Mouse (Mus musculus): ENCODE data around the gene Lin37. TPM values are rescaled to one million over a fixed set of nuclear protein-coding genes. Genes with fewer than 3 reads are reported as not detected.

Gene Lin37
- total and polyA plus RNA-seq, 3 experiments, result 4.0 to 38.6 (median 8.3) TPM

GRCm38 (mm10) chr7:30607706-30608309, 48.2 kb upstream of the Lin37 start (continued):
- TF ChIP-seq BHLHE40 (IDR thresholded peaks at IDR 0.05; ENCODE audit: low read depth, low read length), result 0 out of 2 replicates have a peak, but pooled peaks have one; percentile 33
- TF ChIP-seq MYC (IDR thresholded peaks at IDR 0.05; ENCODE audit: low read depth, low read length), result peak; percentile 75; the same call in 1 of the 2 replicates
- TF ChIP-seq ZC3H11A (IDR thresholded peaks at IDR 0.05; ENCODE audit: low read depth, low read length), result peak; percentile 91
- no peak for TF ChIP-seq GABPA (IDR thresholded peaks at IDR 0.05; ENCODE audit: insufficient replicate concordance, low read depth, low read length)
- no peak for TF ChIP-seq KAT2A (IDR thresholded peaks at IDR 0.05; ENCODE audit: insufficient replicate concordance, low read length)
- TF ChIP-seq CHD2 (IDR thresholded peaks at IDR 0.05; ENCODE audit: low read length), result peak; percentile 80
- no peak for TF ChIP-seq ZMIZ1 (IDR thresholded peaks at IDR 0.05; ENCODE audit: low read depth, low read length)
- no peak for TF ChIP-seq POLR2AphosphoS2 (IDR thresholded peaks at IDR 0.05; ENCODE audit: low read depth, low read length)
- TF ChIP-seq ZKSCAN1 (IDR thresholded peaks at IDR 0.05; ENCODE audit: borderline replicate concordance, low read depth, low read length), result no peak
- TF ChIP-seq USF2 (conservative IDR thresholded peaks at IDR 0.05; ENCODE audit: low read depth, low read length), result no peak

- H3K79me2 ChIP-seq (replicated peaks; ENCODE audit: control insufficient read depth, extremely low read depth, insufficient read depth, poor library complexity, severe bottlenecking), result peaks cover 3% of the 10 kb centered on the region
- peaks cover 3% of the 10 kb centered on the region for H3K9me3 ChIP-seq (replicated peaks; ENCODE audit: low read length)
- H3K4me1 ChIP-seq (ENCODE audit: control insufficient read depth in 1 of 2, insufficient read depth in 2 of 2), result peaks cover 23 to 29% of the 10 kb centered on the region in 2 experiments
- H3K9ac ChIP-seq (ENCODE audit: insufficient read depth, low read depth), result peak overlapping the region; percentile 51
- TF ChIP-seq TCF12 (IDR thresholded peaks at IDR 0.05; ENCODE audit: low read depth, low read length), result peak; percentile 58
- peak; percentile 26; the same call in 1 of the 2 replicates for TF ChIP-seq HCFC1 (IDR thresholded peaks at IDR 0.05; ENCODE audit: low read depth, low read length)
- TF ChIP-seq ZMIZ1 (IDR thresholded peaks at IDR 0.05; ENCODE audit: low read depth, low read length), result no peak
- TF ChIP-seq POLR2A (IDR thresholded peaks at IDR 0.05; ENCODE audit: low read depth, low read length), result peak; percentile 40; the same call in 1 of the 2 replicates
- TF ChIP-seq MAZ (IDR thresholded peaks at IDR 0.05; ENCODE audit: low read depth, low read length), result peak; percentile 69; the same call in 1 of the 2 replicates
- TF ChIP-seq MAFK (IDR thresholded peaks at IDR 0.05; ENCODE audit: insufficient replicate concordance, low read length), result no peak
- TF ChIP-seq MYC (IDR thresholded peaks at IDR 0.05; ENCODE audit: low read depth, low read length), result peak; percentile 66
- TF ChIP-seq ELF1 (IDR thresholded peaks at IDR 0.05; ENCODE audit: low read depth, low read length), result peak; percentile 90
- TF ChIP-seq RCOR1 (conservative IDR thresholded peaks at IDR 0.05; ENCODE audit: low read depth, low read length), result no peak
- TF ChIP-seq NRF1 (IDR thresholded peaks at IDR 0.05; ENCODE audit: low read depth, low read length), result 0 out of 2 replicates have a peak, but pooled peaks have one; percentile 26
- peak overlapping the region; percentile 52 for H3K4me2 ChIP-seq (ENCODE audit: insufficient read depth, low read depth, poor library complexity, severe bottlenecking)
- peak overlapping the region in 2 of 3 experiments; percentile 23 to 60 for H3K4me3 ChIP-seq (replicated peaks in 1 of 3; ENCODE audit: low read depth in 2 of 3, low read length in 2 of 3, poor library complexity in 1 of 3)
- DNase-seq (ENCODE audit: extremely low read depth), result no peak
- in situ Hi-C loops (cut with MboI; ENCODE audit: low pct_ligation_motif_present, low pct_unique_long_range_greater_than_20kb, low sequenced_read_pairs) (loop anchor here (5.0 kb wide), 1 partner anchor 48 kb away; the partner anchor contains the start of gene Lin37), dilution Hi-C loops (cut with MboI; ENCODE audit: extremely low pct_ligation_motif_present, extremely low pct_unique_long_range_greater_than_20kb, low sequenced_read_pairs) (no loop called here)
- H3K27ac ChIP-seq (ENCODE audit: insufficient read depth, low read depth), result peak overlapping the region; percentile 64
- peaks cover 0 to 31% of the 10 kb centered on the region in 2 experiments for H3K36me3 ChIP-seq (replicated peaks in 1 of 2; ENCODE audit: control insufficient read depth in 1 of 2, insufficient read depth in 1 of 2, low read length in 1 of 2)
- H3K27me3 ChIP-seq (replicated peaks), result no peaks in the 10 kb centered on the region
Measured at GRCm38 (mm10) chr7:30604944-30605343, 45.3 kb upstream of the Lin37 start.

All from CH12.LX (cell line).